Mouse (Mus musculus) cerebellum, postnatal 25 days (tissue): Measurements from ENCODE around the gene Prdm16.

Experiments used
- DNase-seq, 2 experiments: peaks; one replicate each; pipeline ENCODE4 v3.0.0; 2021; ENCODE audit warnings: mixed read lengths in 2 of 2

Prdm16 gene

GRCm38 (mm10) chr4:154602409-154602808 is 34.3 kb downstream of the Prdm16 start:
- DNase-seq = peak in 1 of 2 experiments; percentile 21

DNA sequence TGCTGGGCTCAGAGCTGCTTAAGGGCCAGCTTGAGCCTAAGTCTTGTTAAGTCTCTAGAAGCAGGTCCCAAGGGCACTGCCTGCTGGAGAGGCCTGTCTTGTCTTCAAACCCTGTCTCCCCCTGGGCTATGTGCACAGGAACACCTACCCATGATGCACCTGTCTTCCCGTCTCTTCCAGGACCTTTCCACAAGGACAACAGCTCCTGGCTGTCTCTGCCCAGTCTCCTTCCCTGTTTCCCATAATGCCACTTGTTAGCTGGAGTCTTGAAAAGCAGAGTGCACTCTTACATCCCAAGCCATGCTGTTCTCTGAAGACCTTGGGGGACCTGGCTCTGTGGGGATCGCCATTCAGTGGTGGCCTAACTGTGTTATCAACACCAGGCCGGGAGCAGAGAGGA is 35.7 kb downstream of the Prdm16 start:
- no peak for DNase-seq

- DNase-seq = no peak
Measured at GRCm38 (mm10) chr4:154599977-154600376, 36.7 kb downstream of the Prdm16 start.

DNA sequence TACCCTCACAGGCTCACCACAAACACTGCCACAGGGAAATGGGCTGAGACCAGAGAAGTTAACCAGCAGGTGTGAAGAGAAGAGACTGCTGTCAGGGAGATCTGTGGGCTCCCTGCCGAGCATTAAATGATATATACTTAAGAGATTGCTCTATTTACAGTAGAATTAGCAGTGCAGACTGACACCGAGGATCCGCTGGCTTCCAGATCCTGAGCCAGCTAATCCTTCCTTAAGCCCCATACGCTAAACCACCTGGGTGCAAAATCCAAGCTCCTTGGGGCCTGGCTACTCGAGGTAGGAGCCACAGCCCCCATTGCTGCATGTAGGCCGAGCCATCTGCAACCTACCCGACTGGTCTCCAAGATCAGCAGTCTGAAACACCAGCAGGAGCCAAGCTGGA is 38.3 kb downstream of the Prdm16 start:
- no peak for DNase-seq

GRCm38 (mm10) chr4:154596805-154597204 is 39.9 kb downstream of the Prdm16 start:
- no peak for DNase-seq

DNA sequence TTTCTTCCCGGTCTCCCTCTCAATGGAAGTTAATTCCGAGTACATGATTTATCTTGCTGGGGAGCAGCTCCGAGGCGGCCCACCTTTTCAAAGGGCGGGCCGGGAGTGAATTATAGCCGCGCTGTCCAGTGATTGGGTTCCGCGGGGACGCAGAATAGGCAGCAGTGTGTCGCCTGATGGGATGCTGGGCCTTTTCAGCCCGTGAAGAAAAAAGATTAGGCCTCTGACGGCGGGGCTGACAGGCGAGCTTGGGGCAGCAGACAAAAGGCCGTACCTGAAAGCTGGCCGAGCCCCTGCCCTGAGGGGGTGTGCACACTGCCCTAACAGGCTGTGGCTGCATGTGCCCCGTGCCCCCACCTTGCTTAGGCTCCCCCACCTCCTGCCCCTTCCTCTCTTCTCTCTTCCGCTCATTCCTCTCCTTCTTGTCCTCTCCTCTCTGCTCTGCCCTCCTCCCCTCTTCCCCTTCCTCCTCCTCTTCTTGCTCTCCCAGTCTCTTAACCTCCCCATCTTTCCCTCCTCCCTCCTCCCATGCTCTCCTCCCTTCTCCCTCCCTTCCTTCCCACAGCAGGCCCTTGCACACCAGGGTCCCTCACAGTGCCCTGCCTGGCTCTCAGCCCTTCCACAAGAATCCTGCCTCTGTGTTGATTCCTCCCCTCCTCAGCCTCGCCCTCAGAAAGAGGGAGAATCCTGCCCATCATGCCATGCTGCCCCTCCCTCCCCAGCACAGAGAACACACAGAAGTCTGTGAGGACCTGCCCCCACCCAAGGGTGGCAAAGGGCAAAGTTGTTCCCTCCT is 41.7 kb downstream of the Prdm16 start:
- DNase-seq = no peak

DNA sequence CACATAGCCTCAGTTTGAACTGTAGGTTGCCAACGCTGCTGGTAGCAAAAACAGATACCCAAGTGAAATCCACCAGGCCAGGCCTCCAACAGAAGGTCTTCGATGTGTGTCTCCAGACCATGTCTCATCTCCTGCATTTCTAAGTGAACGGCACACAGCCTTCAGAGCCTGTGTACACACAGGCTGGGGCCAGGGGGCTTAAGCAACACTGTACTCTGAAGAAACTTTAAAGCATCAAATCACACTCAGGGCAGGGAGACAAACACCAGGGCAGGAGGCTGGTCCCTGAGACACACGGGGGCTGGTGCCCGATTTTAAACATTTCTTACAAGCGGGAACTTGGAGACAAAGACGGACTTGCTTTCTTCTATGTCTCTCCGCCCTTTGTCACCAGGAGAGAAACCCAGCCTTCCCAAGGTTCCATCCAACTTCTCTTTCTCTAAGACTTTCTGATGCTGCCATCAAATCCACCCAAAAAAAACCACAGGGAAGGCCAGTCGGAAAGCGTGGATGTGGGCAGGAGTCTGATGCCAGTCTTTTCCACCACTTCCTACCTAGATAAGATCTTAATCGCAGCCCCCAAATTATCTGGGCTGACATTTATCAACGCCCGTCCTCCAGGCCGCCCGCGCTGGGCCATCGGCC is 42.4 kb downstream of the Prdm16 start:
- DNase-seq = no peak

- no peak for DNase-seq
Measured at GRCm38 (mm10) chr4:154592562-154592961, 44.1 kb downstream of the Prdm16 start.

DNA sequence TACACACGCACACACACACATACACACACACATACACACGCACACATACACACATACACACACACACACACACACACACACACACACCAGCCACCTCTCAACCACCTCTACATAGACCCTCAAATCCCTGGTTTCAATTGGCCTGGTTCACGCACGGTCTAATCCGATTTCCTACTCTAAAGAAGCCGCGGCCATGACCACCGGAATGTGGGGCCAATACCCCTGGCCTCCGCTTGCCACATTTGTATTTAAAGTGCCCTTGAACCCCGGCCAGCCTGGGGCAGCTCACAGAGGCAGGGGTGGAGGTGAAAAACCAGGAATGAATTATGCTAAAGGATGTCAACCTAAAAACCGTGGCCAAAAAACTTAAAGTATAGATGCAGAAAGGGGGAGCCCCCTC is 45.8 kb downstream of the Prdm16 start:
- DNase-seq = no peak

- no peak for DNase-seq
Measured at GRCm38 (mm10) chr4:154586334-154586733, 50.3 kb downstream of the Prdm16 start.

- no peak for DNase-seq
Measured at GRCm38 (mm10) chr4:154585779-154586178, 50.9 kb downstream of the Prdm16 start.

GRCm38 (mm10) chr4:154583712-154584111 is 53.0 kb downstream of the Prdm16 start:
- DNase-seq = no peak

DNA sequence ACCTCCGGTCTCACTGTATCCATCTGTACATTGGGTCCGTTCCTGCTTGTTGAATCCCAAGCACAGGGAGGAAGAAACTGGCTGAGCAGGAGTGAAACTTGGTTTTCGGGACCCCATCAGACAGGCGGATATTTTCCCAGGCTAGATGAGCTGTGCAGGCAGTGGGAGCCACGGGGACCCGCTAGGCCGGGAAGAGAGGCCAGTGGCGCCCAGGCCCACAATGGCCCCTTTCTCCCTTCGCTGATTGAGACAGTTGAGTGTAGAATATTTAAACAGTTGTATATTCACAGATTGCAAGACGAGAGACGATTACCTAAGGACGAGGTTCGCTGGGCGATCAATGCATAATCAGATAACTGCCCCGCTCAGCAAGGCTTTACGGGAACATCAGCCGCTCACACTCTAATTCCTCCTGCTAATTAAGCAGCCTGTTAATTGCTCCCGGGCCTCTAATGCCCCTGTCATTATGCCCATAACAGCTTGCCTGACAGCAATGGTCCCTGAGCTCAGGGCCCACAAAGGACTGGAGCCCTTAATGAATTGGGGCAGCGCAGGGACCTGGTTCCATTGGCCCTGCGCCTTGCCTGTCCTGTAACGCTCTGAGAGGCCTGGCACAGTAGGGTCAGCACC is 54.0 kb downstream of the Prdm16 start:
- no peak for DNase-seq

DNA sequence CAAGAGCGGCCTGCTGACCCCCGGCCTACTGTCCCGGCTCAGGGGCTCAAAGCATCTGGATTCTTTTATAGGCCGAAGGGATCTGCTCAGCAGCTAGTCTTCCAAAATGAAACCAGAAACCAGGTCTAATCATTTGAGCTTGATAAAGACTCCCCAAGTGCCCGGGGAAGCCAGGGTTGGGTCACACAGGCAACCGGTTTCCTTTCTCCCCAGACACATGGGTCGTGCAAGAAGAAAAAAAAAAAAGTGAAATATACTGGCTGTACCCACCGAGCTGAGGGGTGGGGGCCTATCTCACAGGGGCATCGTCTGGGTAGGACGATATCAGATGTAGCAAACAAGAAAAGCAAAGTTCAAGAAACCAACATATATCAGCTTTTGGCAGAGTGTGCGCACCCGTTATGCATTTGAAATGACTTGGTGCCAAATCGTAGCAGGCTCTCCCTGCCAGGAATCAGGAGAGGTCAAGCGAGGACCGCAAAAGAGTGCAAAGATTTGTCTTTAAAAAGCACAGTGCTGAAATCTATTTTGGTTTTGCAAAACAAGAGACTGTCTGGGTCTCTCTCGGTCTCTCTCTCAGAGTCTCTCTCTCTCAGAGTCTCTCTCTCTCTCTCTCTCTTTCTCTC is 55.3 kb downstream of the Prdm16 start:
- DNase-seq = no peak

GRCm38 (mm10) chr4:154574208-154574875 is 62.3 kb downstream of the Prdm16 start:
- no peak for DNase-seq

DNA sequence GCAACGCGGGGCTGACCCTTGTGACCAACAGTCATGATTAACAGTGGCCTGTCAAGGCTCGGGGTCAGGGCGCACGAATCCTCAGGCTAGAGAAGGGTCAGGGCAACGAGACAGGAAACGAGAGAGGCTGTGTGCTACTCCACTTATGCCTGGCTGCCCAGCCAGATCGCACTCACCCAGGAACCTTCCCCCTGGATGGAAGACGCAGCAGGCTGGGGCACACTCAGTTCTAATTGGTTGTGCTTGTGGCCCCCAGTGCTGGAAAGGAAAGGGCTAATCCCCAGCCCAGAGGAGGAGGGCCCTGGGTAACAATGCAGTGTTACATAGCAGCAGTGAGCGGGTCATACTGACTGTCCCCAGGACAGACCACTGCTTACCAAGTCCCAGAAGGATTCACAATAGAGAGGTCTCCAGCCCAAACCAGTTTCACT is 66.2 kb downstream of the Prdm16 start:
- no peak for DNase-seq

GRCm38 (mm10) chr4:154569845-154570244 is 66.8 kb downstream of the Prdm16 start:
- DNase-seq = no peak

- DNase-seq = no peak
Measured at GRCm38 (mm10) chr4:154568798-154569197, 67.9 kb downstream of the Prdm16 start.

- no peak for DNase-seq
Measured at GRCm38 (mm10) chr4:154567942-154568341, 68.7 kb downstream of the Prdm16 start.

DNA sequence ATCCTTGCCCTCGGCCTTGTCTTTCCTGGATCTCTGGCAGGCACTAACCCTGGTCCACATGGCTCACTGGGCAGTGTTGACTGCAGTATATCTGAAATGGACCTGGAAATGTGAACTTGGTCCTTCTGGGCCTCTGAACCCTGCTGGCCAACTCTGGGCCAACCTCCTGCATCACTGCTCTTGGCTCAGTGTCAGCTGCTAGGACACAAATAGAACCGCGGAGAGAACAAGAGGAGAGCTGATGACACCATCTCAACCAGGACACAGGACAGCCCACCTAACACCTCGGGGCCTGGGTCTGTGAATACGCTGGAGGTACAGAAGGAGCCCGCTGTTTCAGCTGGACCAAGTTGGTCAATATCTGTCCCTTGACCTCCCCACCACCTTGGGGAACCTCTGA is 73.5 kb downstream of the Prdm16 start:
- no peak for DNase-seq

DNA sequence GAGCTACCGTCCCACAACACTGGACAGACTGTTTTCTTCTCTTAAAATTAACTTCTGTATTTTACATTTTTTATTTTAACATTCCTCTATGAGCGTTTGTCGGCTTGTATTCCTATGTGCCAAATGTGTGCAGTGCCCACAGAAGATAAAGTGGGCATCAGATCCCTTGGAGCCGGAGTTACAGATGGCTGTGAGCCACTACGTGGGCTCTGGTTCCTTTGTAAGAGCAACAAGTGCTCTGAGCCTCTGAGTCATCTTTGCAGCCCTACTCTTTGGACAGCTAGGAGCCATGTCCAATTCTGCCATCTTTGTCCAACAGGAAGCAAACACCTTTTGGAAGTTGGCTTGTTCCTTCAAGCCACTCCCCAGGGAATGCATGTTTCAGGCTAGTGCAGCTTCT is 78.6 kb downstream of the Prdm16 start:
- no peak for DNase-seq

DNA sequence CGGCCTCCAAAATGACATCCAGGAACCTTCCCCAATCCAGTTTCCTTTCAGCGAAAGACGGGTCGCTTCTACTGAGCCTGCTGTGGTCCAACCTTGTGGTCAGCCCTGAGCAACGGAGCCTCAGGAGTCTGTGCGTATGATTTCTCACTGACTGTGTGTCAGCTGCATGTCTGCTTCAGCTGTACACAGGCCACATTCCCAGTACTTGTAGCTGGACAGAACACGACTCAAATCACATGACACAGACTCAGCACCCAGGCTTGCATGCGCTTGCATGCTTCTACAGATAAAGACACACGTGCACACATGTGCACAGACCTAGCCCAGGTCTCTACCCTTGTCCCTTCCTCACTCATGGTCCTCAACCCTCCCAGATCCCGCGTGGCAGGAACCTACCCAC is 79.5 kb downstream of the Prdm16 start:
- no peak for DNase-seq

- no peak for DNase-seq
Measured at GRCm38 (mm10) chr4:154556418-154556817, 80.3 kb downstream of the Prdm16 start.
